Mouse (Mus musculus) liver, embryonic 11.5 days (tissue): ENCODE measurements around the gene Mlst8. TPM values are rescaled to one million over a fixed set of nuclear protein-coding genes. Genes with fewer than 3 reads are reported as not detected.

Experiments used
- ATAC-seq: fragments of 200-750 bp; cut with Nextera tagmentation; replicated peaks from 2 replicates; pipeline ENCODE4 v1.8.0; 2017; ENCODE audit warnings: moderate number of reproducible peaks, mild to moderate bottlenecking, moderate TSS enrichment, moderate library complexity; ENCODE audit not compliant: low FRiP score
- DNase-seq: peaks from one replicate; pipeline ENCODE4 v3.0.0-alpha.2; 2017; ENCODE audit warnings: low spot score
- H3K27ac ChIP-seq: fragments of 300-500 bp; sonication (generic); 2 replicates; pipeline ENCODE4 v1.5.1; 2014; ENCODE audit warnings: mild to moderate bottlenecking, low read depth, low read length, control low read depth
- H3K27me3 ChIP-seq: fragments of 300-500 bp; sonication (generic); replicated peaks from 2 replicates; pipeline ENCODE4 v1.6.1; 2014; ENCODE audit warnings: low read length, mixed read lengths; ENCODE audit not compliant: control insufficient read depth, insufficient read depth
- H3K36me3 ChIP-seq: fragments of 300-500 bp; sonication (generic); 2 replicates; pipeline ENCODE4 v1.6.1; 2014; ENCODE audit warnings: mild to moderate bottlenecking, low read length, moderate library complexity, mixed read lengths; ENCODE audit not compliant: control insufficient read depth, insufficient read depth
- H3K4me1 ChIP-seq: fragments of 300-500 bp; sonication (generic); replicated peaks from 2 replicates; pipeline ENCODE4 v1.6.1; 2014; ENCODE audit warnings: low read length, mixed read lengths; ENCODE audit not compliant: control insufficient read depth, insufficient read depth
- H3K4me2 ChIP-seq: fragments of 300-500 bp; sonication (generic); 2 replicates; pipeline ENCODE4 v1.6.1; 2014; ENCODE audit warnings: mild to moderate bottlenecking, control low read depth, moderate library complexity
- H3K4me3 ChIP-seq: fragments of 300-500 bp; sonication (generic); 2 replicates; pipeline ENCODE4 v1.5.1; 2014; ENCODE audit warnings: low read depth, low read length, control low read depth
- H3K9ac ChIP-seq: fragments of 300-500 bp; sonication (generic); 2 replicates; pipeline ENCODE4 v1.6.1; 2014; ENCODE audit warnings: low read depth, low read length, control low read depth
- H3K9me3 ChIP-seq: fragments of 300-500 bp; sonication (generic); 2 replicates; pipeline ENCODE4 v1.6.1; 2016; ENCODE audit warnings: low read length, inconsistent platforms, mixed read lengths; ENCODE audit not compliant: control insufficient read depth
- WGBS: fragments of 180-500 bp; shearing (Covaris S2); extraction: QIAGEN DNeasy Blood & Tissue Kit; methylation state at CpG from one replicate; pipeline ENCODE4 v1.1.7; 2014; 5-methylcytosine and 5-hydroxymethylcytosine counted together
- polyA plus RNA-seq: library from polyadenylated mRNA; unstranded; fragments of >200 nt; fragmentation: Nextera tagmentation; extraction: Ambion mirVana; gene quantifications from 2 replicates; pipeline ENCODE4 v1.2.1, GENCODE M21; 2014

The Mlst8 gene
- polyA plus RNA-seq, 1 experiment from 2014 or later = 22.3 TPM

DNA sequence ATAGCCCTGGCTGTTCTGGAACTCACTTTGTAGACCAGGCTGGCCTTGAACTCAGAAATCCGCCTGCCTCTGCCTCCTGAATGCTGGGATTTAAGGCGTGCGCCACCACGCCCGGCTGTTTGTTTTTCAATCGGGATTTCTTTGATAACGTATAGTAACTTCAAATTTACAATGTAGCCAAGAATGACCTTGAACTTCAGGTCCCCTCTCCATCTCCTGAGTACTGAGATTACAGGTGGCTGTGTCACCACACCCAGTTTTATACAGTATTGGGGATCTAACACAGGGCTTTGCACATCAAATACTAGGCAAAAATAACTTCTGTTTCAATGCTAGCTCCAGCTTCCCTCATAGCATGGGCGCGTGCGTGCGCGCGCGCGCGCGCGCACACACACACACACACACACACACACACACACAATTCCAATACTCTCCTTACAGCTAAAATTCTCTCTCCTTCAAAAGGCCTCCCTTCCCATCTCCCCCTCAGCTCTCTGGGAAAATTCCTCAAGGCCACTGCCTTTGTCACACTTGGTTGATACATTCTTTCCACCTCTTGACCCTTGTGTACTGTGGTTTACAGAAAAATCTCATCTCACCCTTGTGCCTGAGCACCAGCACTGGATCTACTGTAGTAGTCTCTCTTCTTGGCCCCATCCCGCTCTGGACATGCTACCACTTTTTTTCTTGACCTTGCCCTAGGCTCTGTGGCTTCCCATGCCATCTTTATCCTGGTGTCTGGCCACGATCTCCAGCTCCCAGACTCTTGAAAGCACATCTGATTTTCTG lies 2.3 kb upstream of the Mlst8 start:
- H3K4me3 ChIP-seq = no peak overlapping the region
- peaks cover 15% of the 10 kb centered on the region for H3K4me1 ChIP-seq
- ATAC-seq (no peak), DNase-seq (no peak)
- H3K9ac ChIP-seq = no peak overlapping the region
- WGBS = 90% methylated on average over 20 of the region's 20 CpGs
- no peaks in the 10 kb centered on the region for H3K9me3 ChIP-seq
- H3K4me2 ChIP-seq = no peak overlapping the region
- H3K36me3 ChIP-seq = peaks cover 9% of the 10 kb centered on the region
- H3K27ac ChIP-seq = no peak overlapping the region
- H3K27me3 ChIP-seq = no peaks in the 10 kb centered on the region; the same call in 1 of the 2 replicates

DNA sequence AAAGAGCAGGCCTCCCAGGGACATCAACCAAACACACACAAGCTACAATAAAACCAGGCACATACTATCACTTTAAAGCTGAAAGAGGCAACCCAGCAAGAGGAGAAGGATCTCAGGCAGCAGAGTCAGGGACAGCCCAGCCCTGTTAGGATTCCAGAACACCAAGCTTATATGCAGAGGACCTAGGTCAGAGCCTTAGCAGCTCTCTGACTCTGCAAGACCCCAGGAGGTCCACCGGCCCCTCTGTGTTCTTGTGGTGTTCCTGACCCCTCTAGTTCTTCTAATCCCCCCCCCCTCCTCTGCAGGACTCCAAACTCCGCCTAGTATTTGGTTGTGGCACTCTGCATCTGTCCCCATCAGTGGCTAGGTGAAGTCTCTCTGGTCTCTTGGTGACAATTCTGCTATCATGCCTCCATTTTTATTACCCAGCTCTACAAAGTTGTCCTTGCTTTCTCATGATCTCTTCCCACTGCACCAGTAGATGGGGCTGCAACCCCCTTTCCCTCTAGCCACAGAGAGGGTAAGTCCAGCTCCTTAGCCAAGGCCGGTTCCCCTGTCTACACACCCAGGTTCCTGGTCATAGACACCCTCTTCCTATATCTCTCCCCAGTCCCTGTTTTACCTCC lies 1.4 kb upstream of the Mlst8 start:
- WGBS = 54% methylated on average over 3 of the region's 3 CpGs
- Histone ChIP-seq H3K4me1 (peaks cover 14% of the 10 kb centered on the region), H3K27me3 (no peaks in the 10 kb centered on the region; the same call in 1 of the 2 replicates), H3K4me3 (no peak overlapping the region), H3K36me3 (peaks cover 9% of the 10 kb centered on the region), H3K9me3 (no peaks in the 10 kb centered on the region), H3K9ac (0 out of 2 replicates have a peak overlapping the region, but pooled peaks have one; percentile 3), H3K27ac (peak overlapping the region; percentile 16; the same call in 1 of the 2 replicates), H3K4me2 (peak overlapping the region; percentile 87)
- ATAC-seq (no peak), DNase-seq (no peak)

DNA sequence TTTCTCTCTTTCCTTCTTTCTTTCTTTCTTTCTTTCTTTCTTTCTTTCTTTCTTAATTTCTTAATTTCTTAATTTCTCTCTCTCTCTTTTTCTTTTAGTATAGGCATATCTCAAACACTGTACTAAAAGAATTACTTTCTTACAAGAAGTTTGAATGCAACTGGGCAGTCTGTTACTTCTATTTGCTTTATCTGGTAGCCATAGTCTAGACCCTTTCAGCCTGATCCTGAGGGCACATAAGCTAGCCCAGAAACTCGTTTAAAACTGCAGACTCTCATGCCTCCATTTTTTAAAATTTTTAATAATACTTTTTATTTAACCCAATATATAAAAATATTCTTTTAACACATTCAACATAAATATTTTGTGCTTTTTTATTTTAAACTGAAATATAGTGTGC lies 553 bp upstream of the Mlst8 start:
- Histone ChIP-seq H3K4me3 (peak overlapping the region; percentile 84), H3K36me3 (peaks cover 13% of the 10 kb centered on the region), H3K9me3 (no peaks in the 10 kb centered on the region), H3K9ac (peak overlapping the region; percentile 39), H3K27me3 (no peaks in the 10 kb centered on the region), H3K4me1 (peaks cover 13% of the 10 kb centered on the region), H3K27ac (peak overlapping the region; percentile 64; the same call in 1 of the 2 replicates), H3K4me2 (peak overlapping the region; percentile 87)
- DNase-seq (no peak), ATAC-seq (no peak)
- whole genome bisulfite sequencing = 28% methylated on average over 1 of the region's 1 CpGs

DNA sequence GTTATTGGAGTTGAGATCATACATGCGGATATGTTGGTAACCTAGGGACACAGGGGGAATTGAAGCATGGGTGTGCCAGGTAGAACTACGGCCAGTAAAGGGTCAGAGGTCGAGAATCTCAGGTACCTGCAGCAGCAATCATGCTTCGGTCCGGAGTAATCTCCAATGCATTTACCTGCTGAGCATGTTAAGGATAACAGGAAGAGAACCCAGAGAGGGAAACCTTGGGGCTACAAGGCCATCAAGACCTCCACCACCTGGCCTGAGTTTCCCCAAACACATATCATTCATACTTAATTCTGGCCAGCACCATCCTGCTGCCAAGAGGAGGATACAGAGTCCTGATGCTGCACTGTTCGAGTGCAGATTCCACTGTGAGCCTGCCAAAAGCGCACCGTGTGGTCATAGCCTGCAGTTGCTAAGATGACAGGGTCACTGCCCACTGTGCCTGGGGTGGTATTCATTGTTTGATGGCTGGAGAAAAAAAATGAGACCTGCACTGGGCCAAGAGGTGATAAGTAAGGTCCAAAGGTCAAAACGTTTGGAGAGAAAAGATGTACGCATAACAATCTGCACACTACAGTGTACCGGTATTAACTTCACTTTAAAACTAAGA lies 785 bp downstream of the Mlst8 start:
- Histone ChIP-seq H3K4me3 (peak overlapping the region; percentile 84), H3K36me3 (peaks cover 17% of the 10 kb centered on the region), H3K27me3 (no peaks in the 10 kb centered on the region), H3K9ac (peak overlapping the region; percentile 92), H3K4me2 (peak overlapping the region; percentile 87), H3K9me3 (no peaks in the 10 kb centered on the region), H3K27ac (peak overlapping the region; percentile 90; the same call in 1 of the 2 replicates), H3K4me1 (peaks cover 14% of the 10 kb centered on the region)
- WGBS = 54% methylated on average over 11 of the region's 11 CpGs
- DNase-seq = no peak
- ATAC-seq = no peak

DNA sequence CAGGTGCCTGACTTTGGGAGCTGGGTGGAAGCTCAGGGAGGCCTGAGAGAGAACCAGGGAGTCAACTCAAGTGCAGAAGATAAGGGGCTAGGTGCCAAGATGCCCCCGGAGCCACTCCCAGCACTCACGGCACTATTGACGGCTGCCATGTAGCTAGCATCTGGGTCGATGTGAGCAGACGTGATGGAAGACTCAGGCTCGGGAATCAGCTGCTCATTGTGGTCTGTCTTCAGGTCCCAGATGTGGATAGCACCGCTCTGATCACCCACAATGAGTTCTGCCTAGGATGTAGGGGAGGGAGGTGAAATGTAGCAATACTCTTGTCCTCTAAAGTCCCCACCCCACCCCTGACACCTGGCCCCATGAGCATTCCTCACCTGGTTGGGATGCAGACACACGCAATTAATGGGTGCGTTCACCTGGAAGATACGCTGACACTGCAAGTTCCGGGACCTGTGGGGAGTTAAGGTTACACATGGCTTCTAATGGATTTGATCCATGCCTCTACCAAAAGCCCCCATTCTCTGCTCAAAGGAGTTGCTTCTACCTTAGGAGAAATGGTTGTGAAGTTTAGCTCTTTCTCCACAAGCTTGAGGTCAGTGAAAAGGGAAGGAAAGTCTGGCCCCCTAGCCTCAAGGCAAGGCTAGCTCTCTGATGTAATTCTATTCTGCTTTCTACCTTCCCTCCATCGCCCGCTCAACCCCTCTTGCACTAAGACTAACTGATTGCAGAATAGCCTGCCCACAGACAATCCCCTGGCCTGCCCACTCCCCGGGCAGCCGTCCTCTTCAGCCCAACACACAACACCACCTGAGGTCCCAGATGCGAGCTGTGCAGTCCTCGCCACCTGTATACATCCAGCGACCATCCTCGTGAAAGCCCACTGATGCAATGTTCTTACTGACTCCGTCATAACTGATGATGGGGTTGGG lies 1.6 kb downstream of the Mlst8 start:
- no peak for DNase-seq
- peaks cover 21% of the 10 kb centered on the region for H3K4me1 ChIP-seq
- H3K27me3 ChIP-seq = no peaks in the 10 kb centered on the region
- H3K27ac ChIP-seq = no peak overlapping the region
- 91% methylated on average over 20 of the region's 20 CpGs for WGBS
- H3K4me3 ChIP-seq = peak overlapping the region; percentile 84
- peak overlapping the region; percentile 92 for H3K9ac ChIP-seq
- peaks cover 20% of the 10 kb centered on the region for H3K36me3 ChIP-seq
- ATAC-seq = no peak
- no peaks in the 10 kb centered on the region for H3K9me3 ChIP-seq
- H3K4me2 ChIP-seq = peak overlapping the region; percentile 87

DNA sequence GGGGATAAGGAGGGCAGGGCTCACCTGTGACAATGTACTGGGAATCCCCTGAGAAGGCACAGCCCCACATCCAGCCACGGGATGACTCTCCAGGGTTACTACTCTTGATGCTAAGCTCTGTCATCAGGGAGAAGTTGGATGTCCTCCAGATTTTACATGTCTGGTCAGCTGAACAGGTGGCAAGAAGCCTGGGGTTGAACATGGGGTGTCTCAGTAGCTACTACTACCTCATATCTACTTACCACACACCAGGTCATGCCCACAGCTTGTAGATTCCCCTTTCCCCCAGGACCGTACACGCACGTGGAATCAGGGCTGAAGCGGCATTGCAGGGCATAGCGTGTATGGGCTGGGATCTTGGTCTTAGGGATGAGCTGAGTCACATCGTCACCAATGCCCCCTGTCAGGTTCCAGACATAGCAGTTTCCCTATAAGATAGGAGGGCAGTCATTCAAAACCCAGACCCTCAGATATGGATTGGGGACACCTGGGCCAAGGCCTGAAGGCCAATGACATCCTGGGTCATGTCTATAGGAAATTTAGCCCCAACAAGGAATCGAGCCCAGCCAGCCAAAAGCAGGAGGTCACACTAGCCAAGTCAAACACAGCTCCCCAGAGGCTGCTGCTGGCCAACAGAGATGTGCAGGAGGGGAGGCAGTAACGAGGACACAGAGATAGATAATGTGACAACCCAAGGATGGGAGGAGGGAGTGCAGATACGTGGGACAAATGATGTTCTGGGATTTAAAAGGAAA lies 2.7 kb downstream of the Mlst8 start:
- H3K4me2 ChIP-seq = no peak overlapping the region
- no peaks in the 10 kb centered on the region for H3K27me3 ChIP-seq
- H3K4me1 ChIP-seq = peaks cover 29% of the 10 kb centered on the region
- no peak overlapping the region for H3K27ac ChIP-seq
- WGBS = 90% methylated on average over 10 of the region's 10 CpGs
- no peak for ATAC-seq
- H3K9ac ChIP-seq = no peak overlapping the region
- H3K9me3 ChIP-seq = no peaks in the 10 kb centered on the region
- H3K36me3 ChIP-seq = peaks cover 24% of the 10 kb centered on the region
- H3K4me3 ChIP-seq = no peak overlapping the region
- no peak for DNase-seq

DNA sequence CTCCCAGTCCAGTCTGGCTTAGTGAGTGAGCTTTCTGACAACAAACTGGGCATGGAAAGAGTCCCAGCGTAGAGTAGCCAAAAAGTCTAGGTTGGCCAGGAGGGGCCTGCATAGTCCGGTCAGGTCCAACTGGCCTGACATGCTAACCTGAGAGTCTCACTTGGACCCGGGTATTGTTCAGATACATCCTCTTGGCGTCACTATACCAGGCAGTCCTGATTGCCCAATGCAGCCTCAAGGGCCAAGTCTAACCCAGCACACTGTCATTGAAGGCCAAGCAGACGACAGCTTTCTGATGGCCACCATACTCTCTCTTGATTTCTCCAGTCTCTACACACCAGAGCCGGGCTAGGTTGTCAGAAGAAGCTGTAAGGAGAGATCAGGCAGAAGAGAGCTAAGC lies 3.3 kb downstream of the Mlst8 start:
- peaks cover 29% of the 10 kb centered on the region for H3K4me1 ChIP-seq
- no peaks in the 10 kb centered on the region for H3K27me3 ChIP-seq
- ATAC-seq (no peak), DNase-seq (no peak)
- no peak overlapping the region for H3K27ac ChIP-seq
- peaks cover 24% of the 10 kb centered on the region for H3K36me3 ChIP-seq
- no peaks in the 10 kb centered on the region for H3K9me3 ChIP-seq
- no peak overlapping the region for H3K4me2 ChIP-seq
- no peak overlapping the region for H3K9ac ChIP-seq
- 91% methylated on average over 6 of the region's 6 CpGs for WGBS
- no peak overlapping the region for H3K4me3 ChIP-seq
